Mouse (Mus musculus) heart, embryonic 11.5 days (tissue): ENCODE results near the gene Eml5. TPM values are rescaled to one million over a fixed set of nuclear protein-coding genes. Genes with fewer than 3 reads are reported as not detected.

ENCODE experiments used
- ATAC-seq: fragments of 200-750 bp; cut with Nextera tagmentation; replicated peaks from 2 replicates; pipeline ENCODE4 v1.8.0; 2017; ENCODE audit warnings: moderate library complexity; ENCODE audit not compliant: insufficient number of reproducible peaks, low FRiP score, low TSS enrichment
- H3K27ac ChIP-seq: fragments of 300-500 bp; sonication (generic); 2 replicates; pipeline ENCODE4 v1.5.1; 2014; ENCODE audit warnings: mild to moderate bottlenecking, low read depth, low read length
- H3K27me3 ChIP-seq: fragments of 300-500 bp; sonication (generic); 2 replicates; pipeline ENCODE4 v1.6.1; 2014; ENCODE audit warnings: mild to moderate bottlenecking, low read length, mixed read lengths; ENCODE audit not compliant: control insufficient read depth, insufficient read depth
- H3K36me3 ChIP-seq: fragments of 300-500 bp; sonication (generic); 2 replicates; pipeline ENCODE4 v1.6.1; 2014; ENCODE audit warnings: mild to moderate bottlenecking, low read length, moderate library complexity, mixed read lengths; ENCODE audit not compliant: control insufficient read depth, insufficient read depth
- H3K4me1 ChIP-seq: fragments of 300-500 bp; sonication (generic); 2 replicates; pipeline ENCODE4 v1.6.1; 2014; ENCODE audit warnings: low read length; ENCODE audit not compliant: control insufficient read depth, insufficient read depth
- H3K4me2 ChIP-seq: fragments of 300-500 bp; sonication (generic); 2 replicates; pipeline ENCODE4 v1.6.1; 2014; ENCODE audit warnings: mild to moderate bottlenecking, moderate library complexity
- H3K4me3 ChIP-seq: fragments of 300-500 bp; sonication (generic); 2 replicates; pipeline ENCODE4 v1.5.1; 2014; ENCODE audit warnings: low read depth, low read length
- H3K9ac ChIP-seq: fragments of 300-500 bp; sonication (generic); 2 replicates; pipeline ENCODE4 v1.6.1; 2014; ENCODE audit warnings: mild to moderate bottlenecking, low read depth, low read length, moderate library complexity
- H3K9me3 ChIP-seq: fragments of 300-500 bp; sonication (generic); replicated peaks from 2 replicates; pipeline ENCODE4 v1.6.1; 2016; ENCODE audit warnings: low read length; ENCODE audit not compliant: control insufficient read depth
- WGBS: fragments of 180-500 bp; shearing (Covaris S2); extraction: QIAGEN DNeasy Blood & Tissue Kit; methylation state at CpG from one replicate; pipeline ENCODE4 v1.1.7; 2014; ENCODE audit not compliant: insufficient replicate concordance; 5-methylcytosine and 5-hydroxymethylcytosine counted together
- polyA plus RNA-seq: library from polyadenylated mRNA; unstranded; fragments of >200 nt; fragmentation: Nextera tagmentation; extraction: Ambion mirVana; gene quantifications from 2 replicates; pipeline ENCODE4 v1.2.1, GENCODE M21; 2014

The Eml5 gene
- polyA plus RNA-seq, 1 experiment from 2014 or later, result 4.7 TPM

DNA sequence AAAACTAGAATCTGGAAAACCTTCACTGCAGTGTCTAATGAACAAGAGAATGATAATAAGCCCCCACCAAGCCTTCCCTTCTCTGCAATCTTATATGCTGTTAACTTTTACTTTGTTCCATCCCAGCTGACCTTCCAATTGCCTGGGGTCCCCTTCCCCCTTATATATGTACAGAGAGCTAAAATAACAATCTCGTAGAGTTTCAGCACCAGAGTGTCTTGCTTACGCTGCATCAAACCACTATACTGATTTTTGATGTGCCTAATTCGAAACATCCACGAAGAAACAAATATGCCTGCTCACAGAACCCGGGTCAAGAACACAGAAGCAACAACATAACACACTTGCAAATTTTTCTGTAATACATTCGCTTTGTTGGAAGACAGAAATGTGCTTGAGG, 1.6 kb downstream of the Eml5 start:
- no peak for ATAC-seq
- Histone ChIP-seq H3K4me3 (peak overlapping the region; percentile 76), H3K4me2 (peak overlapping the region; percentile 88), H3K27me3 (peaks cover 5% of the 10 kb centered on the region; the same call in 1 of the 2 replicates), H3K9ac (no peak overlapping the region), H3K9me3 (no peaks in the 10 kb centered on the region), H3K36me3 (no peaks in the 10 kb centered on the region), H3K27ac (no peak overlapping the region), H3K4me1 (no peaks in the 10 kb centered on the region; the same call in 1 of the 2 replicates)
- 75% methylated on average over 6 of the region's 6 CpGs for WGBS

DNA sequence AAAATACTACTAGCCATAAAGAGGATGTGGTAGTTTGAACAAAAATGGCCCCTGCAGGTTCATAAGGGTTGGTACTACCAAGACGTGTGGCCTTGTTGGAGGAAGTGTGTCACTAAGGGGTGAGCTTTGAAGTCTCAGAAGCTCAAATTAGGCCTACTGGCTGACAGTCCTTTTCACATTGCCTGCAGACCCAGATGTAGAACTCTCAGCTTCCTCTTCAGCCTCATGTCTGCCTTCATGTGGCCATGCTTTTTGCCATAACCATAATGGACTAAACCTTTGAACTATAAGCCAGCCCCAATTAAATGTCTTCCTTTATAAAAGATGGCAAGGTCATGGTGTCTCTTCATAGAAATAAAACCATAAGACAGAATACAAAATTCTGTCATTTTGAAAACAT, 4.5 kb downstream of the Eml5 start:
- Histone ChIP-seq H3K4me2 (no peak overlapping the region), H3K4me1 (no peaks in the 10 kb centered on the region; the same call in 1 of the 2 replicates), H3K27ac (no peak overlapping the region), H3K9me3 (no peaks in the 10 kb centered on the region), H3K36me3 (no peaks in the 10 kb centered on the region), H3K9ac (no peak overlapping the region), H3K4me3 (no peak overlapping the region), H3K27me3 (peaks cover 5% of the 10 kb centered on the region; the same call in 1 of the 2 replicates)
- ATAC-seq, result no peak
- 64% methylated on average over 1 of the region's 1 CpGs for WGBS

DNA sequence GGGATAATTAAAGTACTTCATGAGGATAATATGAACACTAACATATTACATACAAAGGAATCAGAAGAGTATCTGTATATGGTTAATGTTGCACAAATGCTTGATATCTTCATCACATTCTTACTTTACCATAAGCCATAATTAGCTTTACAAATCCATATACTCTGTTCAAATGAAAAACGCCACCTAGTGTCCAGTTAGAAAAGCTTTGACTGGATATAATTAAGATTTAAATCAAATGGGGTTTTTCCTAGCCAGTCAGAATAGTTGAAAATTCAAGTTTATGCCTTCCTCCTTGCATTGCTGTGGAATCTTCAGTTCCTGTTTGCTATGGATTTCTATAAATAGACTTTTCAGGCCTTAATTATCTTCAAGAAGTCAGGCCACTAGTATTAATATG, 16.8 kb downstream of the Eml5 start:
- ATAC-seq, result no peak
- Histone ChIP-seq H3K27ac (no peak overlapping the region), H3K9me3 (no peaks in the 10 kb centered on the region)

DNA sequence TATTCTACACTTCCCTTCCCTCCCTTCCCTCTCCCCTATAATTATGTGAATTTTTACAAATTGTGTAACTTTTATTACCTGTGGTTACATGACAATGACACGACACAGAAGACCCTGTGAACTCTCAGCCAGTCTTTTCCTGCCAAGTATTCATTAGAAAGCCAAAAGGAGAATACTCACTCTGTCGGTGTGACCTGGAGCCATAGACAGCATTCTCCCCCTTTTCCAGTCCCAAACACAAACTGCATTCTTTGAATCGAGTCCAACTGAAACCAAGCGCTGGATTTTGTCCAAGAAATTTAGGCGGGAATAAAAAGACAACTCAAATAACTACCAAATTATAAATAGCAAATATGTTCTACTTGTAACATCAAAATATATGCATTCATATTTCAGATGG, 19.5 kb downstream of the Eml5 start:
- H3K4me3 ChIP-seq, result no peak overlapping the region
- no peaks in the 10 kb centered on the region for H3K27me3 ChIP-seq
- no peaks in the 10 kb centered on the region for H3K9me3 ChIP-seq
- no peaks in the 10 kb centered on the region for H3K36me3 ChIP-seq
- no peak for ATAC-seq
- WGBS, result 69% methylated on average over 5 of the region's 5 CpGs
- H3K9ac ChIP-seq, result no peak overlapping the region
- no peak overlapping the region for H3K4me2 ChIP-seq
- no peak overlapping the region for H3K27ac ChIP-seq
- H3K4me1 ChIP-seq, result no peaks in the 10 kb centered on the region

More for the DNA sequence above, 16.8 kb downstream of the Eml5 start:
- WGBS, result 2% methylated on average over 1 of the region's 1 CpGs
- Histone ChIP-seq H3K4me1 (no peaks in the 10 kb centered on the region), H3K4me2 (no peak overlapping the region), H3K27me3 (no peaks in the 10 kb centered on the region), H3K4me3 (no peak overlapping the region), H3K9ac (no peak overlapping the region), H3K36me3 (no peaks in the 10 kb centered on the region)

GRCm38 (mm10) chr12:98878693-98879092, 22.6 kb downstream of the Eml5 start:
- H3K4me2 ChIP-seq, result no peak overlapping the region
- no peak overlapping the region for H3K9ac ChIP-seq
- no peaks in the 10 kb centered on the region for H3K36me3 ChIP-seq
- H3K27me3 ChIP-seq, result no peaks in the 10 kb centered on the region
- H3K27ac ChIP-seq, result no peak overlapping the region
- H3K9me3 ChIP-seq, result no peaks in the 10 kb centered on the region
- no peak overlapping the region for H3K4me3 ChIP-seq
- ATAC-seq, result no peak
- no peaks in the 10 kb centered on the region for H3K4me1 ChIP-seq
- WGBS, result 86% methylated on average over 1 of the region's 1 CpGs

GRCm38 (mm10) chr12:98875216-98875615, 26.1 kb downstream of the Eml5 start:
- no peak overlapping the region for H3K4me2 ChIP-seq
- 56% methylated on average over 2 of the region's 2 CpGs for WGBS
- H3K27ac ChIP-seq, result no peak overlapping the region
- no peak overlapping the region for H3K4me3 ChIP-seq
- no peaks in the 10 kb centered on the region for H3K9me3 ChIP-seq
- H3K9ac ChIP-seq, result no peak overlapping the region
- no peaks in the 10 kb centered on the region for H3K4me1 ChIP-seq
- ATAC-seq, result no peak
- H3K36me3 ChIP-seq, result no peaks in the 10 kb centered on the region
- H3K27me3 ChIP-seq, result no peaks in the 10 kb centered on the region

DNA sequence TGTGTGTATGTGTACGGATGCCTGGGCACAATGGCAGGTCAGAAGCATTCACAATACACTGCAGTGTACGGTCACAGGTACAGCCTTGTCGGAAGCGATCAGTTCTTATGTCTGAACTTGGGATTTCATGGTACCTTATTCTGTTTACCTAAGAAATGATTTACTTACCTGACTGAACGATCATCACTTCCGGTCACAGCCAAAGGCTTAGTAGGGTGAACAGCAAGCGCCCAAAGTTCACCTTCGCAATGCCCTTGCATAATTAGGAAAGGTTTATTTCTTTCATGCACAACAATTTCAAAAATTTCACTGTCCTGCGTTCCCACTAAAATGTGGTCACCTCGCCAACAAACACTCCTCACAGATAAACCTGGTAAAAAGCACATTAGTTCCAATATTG, 28.4 kb downstream of the Eml5 start:
- H3K4me1 ChIP-seq, result no peaks in the 10 kb centered on the region
- no peak for ATAC-seq
- H3K27ac ChIP-seq, result no peak overlapping the region
- 87% methylated on average over 10 of the region's 10 CpGs for WGBS
- no peak overlapping the region for H3K4me3 ChIP-seq
- H3K4me2 ChIP-seq, result no peak overlapping the region
- no peaks in the 10 kb centered on the region for H3K27me3 ChIP-seq
- no peaks in the 10 kb centered on the region for H3K36me3 ChIP-seq
- no peaks in the 10 kb centered on the region for H3K9me3 ChIP-seq
- no peak overlapping the region for H3K9ac ChIP-seq

DNA sequence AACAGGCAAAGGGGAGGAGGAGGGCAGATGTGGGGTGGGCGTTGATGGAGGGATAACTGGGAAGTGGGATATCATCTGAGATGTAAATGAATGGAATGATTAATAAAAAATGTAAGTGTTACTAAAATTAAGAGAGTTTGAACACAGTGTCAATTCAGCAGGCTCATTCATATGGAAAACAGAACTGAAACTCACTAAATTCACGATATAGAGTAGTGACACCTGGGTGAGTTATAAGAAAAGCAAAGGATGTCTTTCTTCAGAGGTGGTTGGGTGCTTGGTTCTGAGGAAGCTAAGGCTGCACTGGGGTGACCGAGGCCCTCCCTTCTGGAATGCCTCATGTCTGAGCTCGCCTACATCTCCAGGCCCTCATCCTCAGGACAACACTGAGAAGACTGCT, 37.8 kb downstream of the Eml5 start:
- no peaks in the 10 kb centered on the region for H3K4me1 ChIP-seq
- no peak overlapping the region for H3K4me2 ChIP-seq
- no peak for ATAC-seq
- H3K4me3 ChIP-seq, result no peak overlapping the region
- H3K27me3 ChIP-seq, result no peaks in the 10 kb centered on the region
- H3K27ac ChIP-seq, result no peak overlapping the region
- H3K9me3 ChIP-seq, result no peaks in the 10 kb centered on the region
- H3K9ac ChIP-seq, result no peak overlapping the region
- WGBS, result 79% methylated on average over 4 of the region's 4 CpGs
- no peaks in the 10 kb centered on the region; the same call in 1 of the 2 replicates for H3K36me3 ChIP-seq

DNA sequence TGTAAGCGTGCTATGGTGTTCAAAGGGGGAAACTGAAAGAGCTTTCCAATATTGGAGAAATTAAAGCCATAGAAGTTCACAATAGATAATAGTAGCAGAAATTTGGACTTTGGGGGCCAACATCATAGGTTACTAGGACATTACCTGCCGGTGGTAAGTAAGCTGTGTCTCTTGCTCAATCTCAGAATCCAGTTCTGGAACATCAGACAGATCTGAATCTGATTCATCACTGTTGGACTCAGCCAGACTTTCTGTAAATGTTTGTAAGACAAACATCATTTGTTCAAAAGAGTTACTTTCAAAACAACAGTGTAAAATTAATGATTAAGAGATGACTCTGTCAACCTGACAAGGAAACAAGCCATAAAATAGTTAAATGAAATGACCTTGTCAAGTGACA, 41.0 kb downstream of the Eml5 start:
- no peak overlapping the region for H3K4me2 ChIP-seq
- H3K9me3 ChIP-seq, result no peaks in the 10 kb centered on the region
- ATAC-seq, result no peak
- no peak overlapping the region for H3K4me3 ChIP-seq
- 81% methylated on average over 2 of the region's 2 CpGs for WGBS
- H3K27me3 ChIP-seq, result no peaks in the 10 kb centered on the region
- H3K36me3 ChIP-seq, result no peaks in the 10 kb centered on the region; the same call in 1 of the 2 replicates
- H3K4me1 ChIP-seq, result no peaks in the 10 kb centered on the region
- H3K27ac ChIP-seq, result no peak overlapping the region
- no peak overlapping the region for H3K9ac ChIP-seq
